Mouse (Mus musculus) megakaryocyte-erythroid progenitor cell, adult 5-6 weeks (primary cell): ENCODE measurements around the gene Stard10. TPM values are rescaled to one million over a fixed set of nuclear protein-coding genes. Genes with fewer than 3 reads are reported as not detected.
A peak's percentile ranks its signal among the peaks of the same experiment; 100 is the strongest.

Source experiments
- ATAC-seq: replicated peaks from 2 replicates; pipeline ENCODE4 v1.8.0; 2016; ENCODE audit warnings: mild to moderate bottlenecking, inconsistent platforms; ENCODE audit not compliant: severe bottlenecking, poor library complexity, low FRiP score, low TSS enrichment
- total RNA-seq, 2 experiments: library from RNA; stranded (forward) in 1 of 2; stranded (reverse) in 1 of 2; fragments of 200-1000, 215-1000 nt in 1 of 2; fragments of >200 nt in 1 of 2; fragmentation: Nextera tagmentation in 1 of 2; gene quantifications; 2 replicates each; pipeline ENCODE4 v1.2.3; 2014 to 2017

Gene Stard10
- total RNA-seq, 2 experiments from 2014 or later, result 198 to 310 TPM

DNA sequence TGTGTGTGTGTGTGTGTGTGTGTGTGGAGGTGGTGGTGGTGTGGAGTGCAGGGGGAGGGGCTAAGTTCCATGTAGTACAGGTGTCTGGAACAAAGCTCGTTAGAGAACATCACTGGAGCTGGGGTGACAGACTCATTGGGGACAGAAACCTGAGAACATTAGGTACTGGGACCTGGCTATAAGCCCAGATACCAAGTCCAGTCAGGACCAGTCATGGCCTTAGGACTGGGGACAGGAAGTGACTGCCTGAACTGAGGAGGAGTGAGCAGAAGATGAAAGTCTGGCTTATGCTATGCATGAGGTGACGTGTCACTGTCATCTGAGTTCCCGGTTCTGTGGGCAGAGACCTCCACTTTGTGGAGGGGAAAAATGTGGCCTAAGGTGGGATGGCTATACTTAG lies 43.5 kb downstream of the Stard10 start:
- no peak for ATAC-seq

DNA sequence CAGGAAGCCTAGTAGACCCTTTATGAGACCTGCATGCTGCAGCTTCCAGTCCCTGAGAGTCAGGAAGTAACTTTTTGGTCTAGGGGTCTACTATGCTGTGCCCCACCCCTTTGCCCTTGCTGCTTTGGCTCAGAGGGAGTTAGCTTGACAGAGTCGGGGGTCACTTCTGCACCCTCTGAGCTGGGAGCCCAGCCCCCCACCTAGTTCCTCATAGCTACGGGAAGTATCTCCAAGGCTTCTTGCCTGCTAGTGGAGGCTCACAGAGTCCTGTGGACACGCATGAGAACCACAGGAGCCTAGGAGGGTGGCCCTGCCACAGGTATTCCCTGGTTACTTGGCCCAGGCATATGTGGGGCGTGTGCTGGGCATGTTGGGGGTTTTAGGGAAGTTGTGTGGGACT lies 44.1 kb downstream of the Stard10 start:
- no peak for ATAC-seq

- ATAC-seq, result no peak
Observed at GRCm38 (mm10) chr7:101361767-101362166, 44.9 kb downstream of the Stard10 start.

- no peak for ATAC-seq
Observed at GRCm38 (mm10) chr7:101362791-101363191, 45.9 kb downstream of the Stard10 start.

DNA sequence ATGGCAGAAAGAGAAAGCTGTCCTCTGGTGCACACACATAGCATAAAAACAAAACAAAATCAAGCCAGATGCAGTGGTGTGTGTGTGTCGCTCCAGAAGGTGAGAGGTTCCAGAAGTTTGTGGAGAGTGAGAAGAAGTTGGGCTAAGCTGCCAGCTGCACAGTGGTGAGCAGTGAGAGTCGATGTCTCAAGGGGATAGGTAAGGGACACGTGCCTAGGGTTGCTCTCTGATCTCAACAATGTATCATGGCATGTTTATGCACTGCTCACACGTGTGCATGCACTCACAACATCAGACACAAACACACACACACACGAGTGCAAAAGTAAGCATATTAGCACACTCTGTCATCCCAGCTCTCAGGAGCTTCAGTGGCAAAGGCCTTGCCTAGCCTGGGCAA lies 47.0 kb downstream of the Stard10 start:
- no peak for ATAC-seq

DNA sequence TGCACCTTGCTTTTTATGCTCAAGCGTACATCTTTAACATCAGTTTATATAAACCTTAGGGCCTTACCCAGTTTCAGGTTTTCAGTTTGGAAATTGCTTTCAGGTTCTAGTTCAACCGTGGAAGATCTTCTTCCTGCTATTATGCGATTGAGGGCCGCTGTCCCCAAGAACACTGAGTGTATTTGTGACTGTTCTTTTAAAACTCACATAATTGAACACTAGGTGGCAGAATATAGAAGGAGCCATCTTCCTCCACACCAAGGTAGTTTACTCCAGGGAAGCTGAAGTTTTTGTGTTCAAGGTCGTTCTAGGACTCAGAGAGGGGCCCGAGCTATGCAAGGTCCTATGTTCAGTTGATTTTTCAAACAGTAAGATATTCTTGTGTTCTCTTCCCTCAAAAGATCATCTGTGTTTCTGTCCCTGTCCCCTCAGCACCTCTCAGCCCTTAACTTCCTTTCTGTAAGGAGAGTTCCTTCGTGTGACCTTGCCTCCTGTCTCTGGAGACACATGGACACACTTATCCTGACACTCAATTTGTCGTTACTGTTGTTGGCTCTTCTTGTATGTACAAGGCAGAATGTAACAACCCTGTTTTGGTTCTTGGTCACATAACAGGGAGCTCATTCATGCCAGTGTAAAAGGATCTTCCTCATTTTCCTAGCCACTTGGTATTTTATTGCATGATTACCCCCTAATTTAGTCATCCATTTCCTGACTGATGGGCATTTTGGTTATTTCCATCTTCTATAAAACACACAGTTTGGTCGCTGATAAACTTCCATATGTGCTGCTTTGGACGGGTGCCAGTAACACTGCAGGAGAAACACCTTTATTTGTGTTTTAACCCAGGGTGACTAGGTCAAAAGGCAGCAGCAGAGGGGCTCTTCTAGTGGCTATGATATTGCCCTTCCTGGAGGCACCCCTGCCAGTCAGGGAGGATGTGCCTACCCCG lies 51.3 kb downstream of the Stard10 start:
- ATAC-seq, result peak; percentile 68

DNA sequence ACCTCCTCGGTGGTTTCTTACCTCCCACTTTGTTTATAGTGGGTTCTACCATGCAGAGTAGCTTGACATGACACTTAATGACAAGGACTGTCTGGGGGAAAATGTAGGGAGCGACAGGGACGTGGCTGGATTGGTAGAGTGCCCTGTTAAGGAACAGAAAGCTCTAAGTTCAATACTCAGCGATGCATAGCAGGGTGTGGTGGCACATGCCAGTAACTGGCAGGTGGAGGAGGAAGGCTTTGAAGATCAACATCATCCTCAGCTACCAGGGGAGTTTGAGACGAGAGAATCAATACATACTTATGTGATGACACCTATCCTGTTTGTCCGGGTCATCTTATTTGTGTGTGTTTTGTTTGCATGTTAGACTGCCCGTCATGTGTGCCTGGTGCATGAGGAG lies 52.8 kb downstream of the Stard10 start:
- no peak for ATAC-seq

DNA sequence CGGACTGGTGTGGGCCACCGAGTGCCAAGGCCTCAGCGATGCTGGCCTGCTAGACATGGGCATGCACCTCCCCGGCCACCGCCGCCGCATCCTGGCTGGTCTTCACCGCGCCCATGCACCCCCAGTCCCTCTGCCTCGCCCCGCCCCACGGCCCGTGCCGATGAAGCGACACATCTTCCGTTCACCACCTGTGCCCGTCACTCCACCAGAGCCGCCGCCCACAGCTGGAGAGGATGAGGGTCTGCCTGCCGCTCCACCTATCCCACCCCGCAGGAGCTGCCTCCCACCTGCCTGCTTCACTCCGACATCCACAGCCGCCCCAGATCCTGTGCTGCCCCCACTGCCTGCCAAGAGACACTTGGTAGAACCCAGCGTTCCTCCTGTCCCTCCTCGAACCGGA lies 56.2 kb downstream of the Stard10 start:
- no peak for ATAC-seq

- no peak for ATAC-seq
Observed at GRCm38 (mm10) chr7:101374155-101374554, 57.3 kb downstream of the Stard10 start.

- no peak for ATAC-seq
Observed at GRCm38 (mm10) chr7:101376701-101377340, 59.9 kb downstream of the Stard10 start.

GRCm38 (mm10) chr7:101377741-101378262 lies 60.9 kb downstream of the Stard10 start:
- ATAC-seq, result peak; percentile 87

DNA sequence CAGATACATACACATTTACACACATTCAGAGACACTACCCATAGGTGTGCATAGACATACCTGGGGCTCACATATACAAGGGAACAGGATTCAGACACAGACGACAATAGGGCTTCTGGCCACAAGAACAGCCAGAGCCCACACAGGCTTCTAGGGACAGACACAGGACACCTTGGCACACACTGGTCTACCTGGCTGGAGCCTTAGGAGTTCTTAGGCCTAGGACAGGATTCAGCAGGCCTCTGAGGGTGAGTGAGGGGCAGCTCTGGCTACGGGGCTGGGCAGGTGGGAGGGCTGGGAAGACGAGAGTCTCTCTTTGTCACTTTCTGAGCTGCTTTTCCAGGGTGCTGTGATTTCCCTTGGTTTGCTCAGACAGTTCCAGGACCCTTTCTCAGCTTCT lies 61.4 kb downstream of the Stard10 start:
- ATAC-seq, result no peak

- ATAC-seq, result no peak
Observed at GRCm38 (mm10) chr7:101378796-101379465, 62.0 kb downstream of the Stard10 start.

DNA sequence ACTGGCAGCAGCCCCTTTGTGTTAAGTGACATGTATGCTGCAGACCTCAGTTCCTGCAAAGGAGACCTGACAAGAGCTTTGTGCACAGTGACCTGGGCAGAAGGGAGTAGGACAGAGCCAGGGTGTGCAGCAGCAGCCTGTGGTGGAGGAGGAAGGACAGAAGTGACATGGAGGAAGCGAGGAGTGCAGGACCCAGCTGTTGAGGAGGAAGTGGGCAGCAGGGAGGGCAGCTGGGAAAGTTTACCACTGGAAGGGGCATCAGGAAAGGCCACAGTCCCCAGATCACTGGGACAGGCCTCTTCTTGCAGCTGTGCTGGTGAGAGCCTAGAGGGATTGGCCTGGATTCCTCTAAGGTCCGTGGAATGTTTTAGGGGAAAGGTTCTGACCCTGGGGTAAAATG lies 62.8 kb downstream of the Stard10 start:
- no peak for ATAC-seq

- no peak for ATAC-seq
Observed at GRCm38 (mm10) chr7:101381512-101381911, 64.6 kb downstream of the Stard10 start.

GRCm38 (mm10) chr7:101382378-101382777 lies 65.5 kb downstream of the Stard10 start:
- peak; percentile 69 for ATAC-seq

DNA sequence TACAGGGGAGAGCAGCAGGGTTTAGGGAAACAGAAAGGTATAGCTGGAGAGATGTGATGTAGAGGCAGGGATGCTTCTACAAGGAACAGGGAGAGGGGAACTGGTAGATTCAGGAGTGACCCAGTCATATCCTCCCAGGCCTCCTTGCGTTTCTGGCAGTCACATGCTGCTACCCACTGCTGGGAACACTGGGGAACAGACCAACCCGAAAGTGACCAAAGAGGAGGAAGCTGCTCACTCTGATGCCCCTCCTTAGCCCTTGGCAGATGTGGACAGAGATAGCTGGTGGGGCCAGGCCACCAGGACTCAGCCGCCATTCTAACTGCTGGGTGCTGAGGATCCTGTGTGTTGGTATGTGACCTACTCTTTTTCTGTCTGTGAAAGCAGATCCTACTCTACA lies 66.9 kb downstream of the Stard10 start:
- 0 out of 2 replicates have a peak, but pooled peaks have one; percentile 28 for ATAC-seq

GRCm38 (mm10) chr7:101384931-101385330 lies 68.0 kb downstream of the Stard10 start:
- ATAC-seq, result no peak

DNA sequence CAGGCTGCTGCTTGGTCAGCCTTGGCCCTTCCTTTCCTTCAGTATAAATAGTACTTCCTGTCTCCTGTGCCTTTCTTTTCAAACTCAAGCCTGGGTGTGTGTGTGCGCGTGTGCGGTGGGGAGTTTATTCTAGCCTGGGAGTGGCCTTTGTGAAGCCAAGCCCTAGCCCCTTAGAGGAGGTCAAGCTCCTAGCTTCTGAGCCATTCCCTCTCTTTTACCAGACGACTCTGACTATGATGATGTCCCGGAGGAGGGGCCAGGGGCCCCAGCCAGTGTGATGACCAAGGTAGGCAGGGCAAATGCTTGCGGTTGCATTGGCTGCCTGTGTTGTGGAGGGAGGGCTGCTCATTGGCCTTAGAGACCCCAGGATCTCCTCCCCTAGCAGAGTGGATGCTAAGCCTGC lies 68.4 kb downstream of the Stard10 start:
- no peak for ATAC-seq

DNA sequence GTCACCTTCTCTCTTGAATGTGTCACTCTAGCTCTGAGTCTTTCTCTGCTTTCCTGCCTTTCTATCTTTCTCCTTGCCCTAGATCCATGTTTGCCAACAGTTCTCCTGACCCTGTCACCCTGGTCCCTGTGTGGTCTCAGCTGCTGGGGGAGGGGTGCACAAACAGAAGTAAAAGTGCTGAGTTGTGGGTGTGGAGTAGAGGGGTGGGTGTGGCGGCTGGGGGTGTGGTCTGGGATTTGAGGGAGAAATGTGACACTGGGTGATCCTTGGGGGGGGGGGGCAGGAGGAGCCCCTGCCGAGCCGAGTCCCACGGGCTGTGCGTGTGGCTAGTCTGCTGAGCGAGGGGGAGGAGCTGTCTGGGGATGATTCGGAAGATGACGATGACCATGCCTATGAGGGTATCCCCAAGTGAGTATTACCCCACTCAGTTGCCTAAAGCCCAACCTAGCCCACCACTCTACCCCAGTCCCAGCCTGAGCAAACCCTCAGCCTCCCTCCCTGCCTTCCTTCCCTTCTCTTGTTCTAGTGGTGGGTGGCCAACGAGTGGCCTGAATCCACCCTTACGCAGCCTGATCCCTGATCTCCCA lies 69.1 kb downstream of the Stard10 start:
- no peak for ATAC-seq
